Comparison of ENCODE assay signal across 8 mouse cellular contexts in genomic region chr15:77928673-77929331, GRCm38 (mm10). TPM values are rescaled to one million over a fixed set of nuclear protein-coding genes. Genes with fewer than 3 reads are reported as not detected.
DNase-seq lines count a peak whose midpoint lies in the region; ATAC-seq lines count a peak whose summit lies in the region.

Gene Txn2 (minus strand): TSS chr15:77929006.

- peak; percentile 91 for ATAC-seq in inflammation-experienced regulatory T-cells, adult 6 months
- ATAC-seq in megakaryocyte-erythroid progenitor cell, adult 5-6 weeks (replicated peaks; ENCODE audit: low FRiP score, low TSS enrichment, poor library complexity, severe bottlenecking): peak; percentile 82

- intact Hi-C loops in gastrocnemius, postnatal 14 days (cut with DNase I; ENCODE audit: low total_unique reads): no loop called here
- intact Hi-C loops in left cerebral cortex, postnatal 10 days (cut with DNase I): no loop called here

- peak; percentile 99 for DNase-seq in adrenal gland, adult (ENCODE audit: inconsistent age in 2 of 2, low spot score in 1 of 2)
- peak; percentile 99 for DNase-seq in embryo, embryonic 10.5 days (ENCODE audit: low spot score)
- DNase-seq in gastrocnemius, postnatal 14 days: peak; percentile 95
- peak; percentile 97 to 99 for DNase-seq in left cerebral cortex, postnatal 10 days (ENCODE audit: extremely low spot score in 1 of 2, low spot score in 2 of 2)
- peak; percentile 97 for DNase-seq in right cerebral cortex, postnatal 25 days
- DNase-seq in urinary bladder, postnatal 4 days (ENCODE audit: low spot score in 2 of 2): peak; percentile 95 to 96

RNA-seq across cellular contexts. Expression of gene Txn2, which starts in this region (rescaled TPM):
- 100 to 1,000 TPM; 221 to 245 TPM for total RNA-seq in gastrocnemius, postnatal 14 days (2021)
- polyA plus RNA-seq in inflammation-experienced regulatory T-cells, adult 6 months (2017; shearing (Covaris generic)): 100 to 1,000 TPM; 178 to 243 (median 221) TPM
- 100 to 1,000 TPM; 108 to 115 TPM for total RNA-seq in left cerebral cortex, postnatal 10 days (2021)
- 335 and 427 TPM in 2 replicates for total RNA-seq in megakaryocyte-erythroid progenitor cell, adult 5-6 weeks (2014; fragmentation: Nextera tagmentation)
- total RNA-seq in megakaryocyte-erythroid progenitor cell, adult 5-6 weeks (2017): 80.6 and 101 TPM in 2 replicates

Comparison
In these comparisons a context has a peak if more than half of its experiments do, and no peak if none do; other contexts are left out.
1. Peak in every context shown above with its lines: DNase-seq and ATAC-seq.